Mouse (Mus musculus) liver, adult 2 months (tissue): Measurements from ENCODE around the gene Ntn3.

Experiments used
- CTCF ChIP-seq: fragments of 200-500 bp; IDR thresholded peaks from 2 replicates; pipeline ENCODE4 v1.5.1; 2011; ENCODE audit warnings: low read depth, low read length, control low read depth
- POLR2A ChIP-seq: fragments of 200-500 bp; IDR thresholded peaks from 2 replicates; pipeline ENCODE4 v1.6.1; 2011; ENCODE audit warnings: low read length, control low read depth; ENCODE audit not compliant: insufficient read depth; ENCODE audit errors: extremely low read depth

DNA sequence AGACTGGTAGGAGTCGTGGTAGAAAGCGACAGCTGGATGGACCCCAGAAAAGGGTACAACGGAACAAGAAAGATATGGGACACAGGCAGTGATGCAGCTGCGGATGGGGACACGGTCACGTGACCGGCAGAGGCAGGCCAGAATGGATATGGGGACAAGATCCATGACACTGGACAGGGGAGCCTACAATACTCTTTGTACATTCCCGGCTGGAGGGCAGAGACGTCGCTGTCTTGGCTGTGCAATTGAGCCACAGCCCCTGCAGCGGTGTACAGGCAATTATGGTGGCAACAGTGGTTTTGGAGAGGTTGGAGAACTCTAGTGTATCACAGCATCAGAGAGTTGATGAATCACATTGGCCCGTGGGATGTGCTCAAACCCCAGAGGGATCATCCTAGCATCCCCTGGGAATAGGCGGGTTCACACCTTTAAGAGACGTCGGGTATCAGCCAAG lies 3.4 kb downstream of the Ntn3 start:
- TF ChIP-seq CTCF (no peak), POLR2A (0 out of 2 replicates have a peak, but pooled peaks have one; percentile 4)
